Mouse (Mus musculus) MEL (cell line): ENCODE measurements around the gene Ltb4r2. TPM values are rescaled to one million over a fixed set of nuclear protein-coding genes. Genes with fewer than 3 reads are reported as not detected.

ENCODE experiments used
- DNase-seq: peaks from one replicate; pipeline ENCODE4 v3.0.0; 2011; ENCODE audit warnings: low read depth, low spot score
- H3K27ac ChIP-seq: 2 replicates; pipeline ENCODE4 v1.5.1; 2012; ENCODE audit warnings: low read depth, mild to moderate bottlenecking, control low read depth, low read length, moderate library complexity; ENCODE audit not compliant: control insufficient read depth
- H3K27me3 ChIP-seq, 2 experiments: fragments of 150-350 bp in 1 of 2; sonication (generic) in 1 of 2; 2 replicates each; pipeline ENCODE4 v1.6.1; 2012; ENCODE audit warnings: low read length in 2 of 2, mild to moderate bottlenecking in 2 of 2, improper control_type of control experiment in 1 of 2, moderate library complexity in 1 of 2; ENCODE audit not compliant: insufficient read depth in 2 of 2, control insufficient read depth in 1 of 2
- H3K36me3 ChIP-seq, 2 experiments: 2 replicates each; pipeline ENCODE4 v1.6.1; 2012 to 2014; ENCODE audit warnings: low read length in 2 of 2, improper control_type of control experiment in 1 of 2, inconsistent platforms in 1 of 2, mild to moderate bottlenecking in 1 of 2; ENCODE audit not compliant: insufficient read depth in 2 of 2, control insufficient read depth in 1 of 2
- H3K4me1 ChIP-seq, 2 experiments: fragments of 150-350 bp in 1 of 2; sonication (generic) in 1 of 2; 2 replicates each; pipeline ENCODE4 v1.6.1; 2012; ENCODE audit warnings: low read length in 2 of 2, improper control_type of control experiment in 1 of 2, mild to moderate bottlenecking in 1 of 2; ENCODE audit not compliant: insufficient read depth in 2 of 2, control insufficient read depth in 1 of 2
- H3K4me3 ChIP-seq, 2 experiments: fragments of 150-350 bp in 1 of 2; sonication (generic) in 1 of 2; 2 replicates each; pipeline ENCODE4 v1.5.1; 2012; ENCODE audit warnings: low read depth in 2 of 2, low read length in 2 of 2, mild to moderate bottlenecking in 2 of 2, moderate library complexity in 2 of 2, control low read depth in 1 of 2, improper control_type of control experiment in 1 of 2; ENCODE audit not compliant: control insufficient read depth in 1 of 2, insufficient read depth in 1 of 2
- H3K79me2 ChIP-seq: 2 replicates; pipeline ENCODE4 v1.6.1; 2012; ENCODE audit warnings: mild to moderate bottlenecking, low read length, moderate library complexity; ENCODE audit not compliant: control insufficient read depth, poor library complexity, insufficient read depth
- H3K9ac ChIP-seq: 2 replicates; pipeline ENCODE4 v1.6.1; 2012; ENCODE audit warnings: low read depth, mild to moderate bottlenecking, control low read depth, low read length, moderate library complexity; ENCODE audit not compliant: control insufficient read depth, poor library complexity, severe bottlenecking
- H3K9me3 ChIP-seq: fragments of 150-350 bp; sonication (generic); replicated peaks from 2 replicates; pipeline ENCODE4 v1.6.1; 2012; ENCODE audit warnings: mild to moderate bottlenecking, low read length, improper control_type of control experiment, moderate library complexity; ENCODE audit not compliant: insufficient read depth
- CHD2 ChIP-seq: IDR thresholded peaks from 2 replicates; pipeline ENCODE4 v1.6.1; 2011; ENCODE audit warnings: low read length, improper control_type of control experiment
- EP300 ChIP-seq, 2 experiments: IDR thresholded peaks; 2 replicates each; pipeline ENCODE4 v1.6.1; 2011; ENCODE audit warnings: improper control_type of control experiment in 2 of 2, low read length in 2 of 2, low read depth in 1 of 2, mild to moderate bottlenecking in 1 of 2
- ETS1 ChIP-seq: IDR thresholded peaks from 2 replicates; pipeline ENCODE4 v1.6.1; 2012; ENCODE audit warnings: low read depth, mild to moderate bottlenecking, inconsistent platforms, low read length, improper control_type of control experiment, moderate library complexity
- GABPA ChIP-seq: IDR thresholded peaks from 2 replicates; pipeline ENCODE4 v1.6.1; 2012; ENCODE audit warnings: low read depth, mild to moderate bottlenecking, inconsistent platforms, low read length, improper control_type of control experiment, moderate library complexity
- GATA1 ChIP-seq: IDR thresholded peaks from 2 replicates; pipeline ENCODE4 v1.6.1; 2011; ENCODE audit warnings: low read depth, low read length, improper control_type of control experiment
- HCFC1 ChIP-seq: IDR thresholded peaks from 2 replicates; pipeline ENCODE4 v1.6.1; 2012; ENCODE audit warnings: low read depth, mild to moderate bottlenecking, inconsistent platforms, low read length, improper control_type of control experiment, moderate library complexity
- JUND ChIP-seq: IDR thresholded peaks from 2 replicates; pipeline ENCODE4 v1.6.1; 2011; ENCODE audit warnings: low read depth, mild to moderate bottlenecking, improper control_type of control experiment, low read length
- KAT2A ChIP-seq: conservative IDR thresholded peaks from 2 replicates; pipeline ENCODE4 v1.6.1; 2012; ENCODE audit warnings: low read depth, low read length, improper control_type of control experiment, inconsistent platforms
- MAFK ChIP-seq: IDR thresholded peaks from 2 replicates; pipeline ENCODE4 v1.6.1; 2011; ENCODE audit warnings: low read depth, mild to moderate bottlenecking, low read length, improper control_type of control experiment, borderline replicate concordance
- MAX ChIP-seq: IDR thresholded peaks from 2 replicates; pipeline ENCODE4 v1.6.1; 2011; ENCODE audit warnings: low read length, improper control_type of control experiment
- MAZ ChIP-seq: IDR thresholded peaks from 2 replicates; pipeline ENCODE4 v1.6.1; 2012; ENCODE audit warnings: low read depth, mild to moderate bottlenecking, inconsistent platforms, low read length, improper control_type of control experiment
- MEF2A ChIP-seq: IDR thresholded peaks from 2 replicates; pipeline ENCODE4 v1.6.1; 2014; ENCODE audit warnings: low read depth, mild to moderate bottlenecking, inconsistent platforms, low read length, improper control_type of control experiment; ENCODE audit not compliant: poor library complexity, insufficient replicate concordance, severe bottlenecking; ENCODE audit errors: extremely low read depth
- MXI1 ChIP-seq: IDR thresholded peaks from 2 replicates; pipeline ENCODE4 v1.6.1; 2011; ENCODE audit warnings: mild to moderate bottlenecking, low read depth, low read length, improper control_type of control experiment
- NELFE ChIP-seq: IDR thresholded peaks from 2 replicates; pipeline ENCODE4 v1.6.1; 2011; ENCODE audit warnings: low read depth, low read length, improper control_type of control experiment
- POLR2AphosphoS2 ChIP-seq: IDR thresholded peaks from 2 replicates; pipeline ENCODE4 v1.6.1; 2011; ENCODE audit warnings: low read length, improper control_type of control experiment
- POLR2AphosphoS5 ChIP-seq: IDR thresholded peaks from 2 replicates; pipeline ENCODE4 v1.6.1; 2012; ENCODE audit warnings: low read depth, borderline replicate concordance, mild to moderate bottlenecking, inconsistent platforms, low read length, moderate library complexity, mixed read lengths
- RAD21 ChIP-seq: IDR thresholded peaks from 2 replicates; pipeline ENCODE4 v1.6.1; 2011; ENCODE audit warnings: mild to moderate bottlenecking, low read depth, low read length, improper control_type of control experiment
- RCOR1 ChIP-seq: IDR thresholded peaks from 2 replicates; pipeline ENCODE4 v1.6.1; 2012; ENCODE audit warnings: low read depth, mild to moderate bottlenecking, inconsistent platforms, low read length, improper control_type of control experiment
- SIN3A ChIP-seq: IDR thresholded peaks from 2 replicates; pipeline ENCODE4 v1.6.1; 2012; ENCODE audit warnings: low read length, improper control_type of control experiment, inconsistent platforms
- SMC3 ChIP-seq: IDR thresholded peaks from 2 replicates; pipeline ENCODE4 v1.6.1; 2011; ENCODE audit warnings: low read depth, low read length, improper control_type of control experiment
- TAL1 ChIP-seq: IDR thresholded peaks from 2 replicates; pipeline ENCODE4 v1.6.1; 2012; ENCODE audit warnings: mild to moderate bottlenecking, inconsistent platforms, low read length, moderate library complexity, mixed read lengths
- TBP ChIP-seq: IDR thresholded peaks from 2 replicates; pipeline ENCODE4 v1.8.0; 2011; ENCODE audit warnings: low read depth, low read length, improper control_type of control experiment
- TCF12 ChIP-seq: IDR thresholded peaks from 2 replicates; pipeline ENCODE4 v1.6.1; 2014; ENCODE audit warnings: low read depth, mild to moderate bottlenecking, inconsistent platforms, low read length, improper control_type of control experiment, moderate library complexity
- USF1 ChIP-seq: IDR thresholded peaks from 2 replicates; pipeline ENCODE4 v1.6.1; 2014; ENCODE audit warnings: low read depth, mild to moderate bottlenecking, inconsistent platforms, low read length, improper control_type of control experiment, moderate library complexity
- USF2 ChIP-seq, 2 experiments: IDR thresholded peaks; 2 replicates each; pipeline ENCODE4 v1.6.1; 2011 to 2012; ENCODE audit warnings: improper control_type of control experiment in 2 of 2, low read length in 2 of 2, borderline replicate concordance in 1 of 2, inconsistent platforms in 1 of 2, low read depth in 1 of 2, mild to moderate bottlenecking in 1 of 2; ENCODE audit not compliant: insufficient read depth in 1 of 2
- ZC3H11A ChIP-seq: IDR thresholded peaks from 2 replicates; pipeline ENCODE4 v1.6.1; 2012; ENCODE audit warnings: low read depth, mild to moderate bottlenecking, inconsistent platforms, low read length, improper control_type of control experiment
- ZNF384 ChIP-seq: IDR thresholded peaks from 2 replicates; pipeline ENCODE4 v1.6.1; 2012; ENCODE audit warnings: low read depth, mild to moderate bottlenecking, inconsistent platforms, low read length, improper control_type of control experiment
- polyA plus RNA-seq, 2 experiments: library from polyadenylated mRNA; stranded (reverse) in 1 of 2; unstranded in 1 of 2; fragments of >175 nt in 1 of 2; fragments of >200 nt in 1 of 2; gene quantifications; 2 replicates each; pipeline versions ENCODE4 v1.2.1 to v1.2.4; 2012; ENCODE audit warnings: low replicate concordance in 2 of 2, low read depth in 1 of 2; ENCODE audit not compliant: insufficient read length in 2 of 2, insufficient read depth in 1 of 2, missing spikeins in 1 of 2
- total RNA-seq: library from RNA; depleted of rRNA; stranded (reverse); fragments of 300-350 nt; gene quantifications from 2 replicates; pipeline ENCODE4 v1.2.3, GENCODE M21; 2012

Ltb4r2 gene
- total and polyA plus RNA-seq, 3 experiments = 0.19 to 0.52 TPM; not detected in 1

DNA sequence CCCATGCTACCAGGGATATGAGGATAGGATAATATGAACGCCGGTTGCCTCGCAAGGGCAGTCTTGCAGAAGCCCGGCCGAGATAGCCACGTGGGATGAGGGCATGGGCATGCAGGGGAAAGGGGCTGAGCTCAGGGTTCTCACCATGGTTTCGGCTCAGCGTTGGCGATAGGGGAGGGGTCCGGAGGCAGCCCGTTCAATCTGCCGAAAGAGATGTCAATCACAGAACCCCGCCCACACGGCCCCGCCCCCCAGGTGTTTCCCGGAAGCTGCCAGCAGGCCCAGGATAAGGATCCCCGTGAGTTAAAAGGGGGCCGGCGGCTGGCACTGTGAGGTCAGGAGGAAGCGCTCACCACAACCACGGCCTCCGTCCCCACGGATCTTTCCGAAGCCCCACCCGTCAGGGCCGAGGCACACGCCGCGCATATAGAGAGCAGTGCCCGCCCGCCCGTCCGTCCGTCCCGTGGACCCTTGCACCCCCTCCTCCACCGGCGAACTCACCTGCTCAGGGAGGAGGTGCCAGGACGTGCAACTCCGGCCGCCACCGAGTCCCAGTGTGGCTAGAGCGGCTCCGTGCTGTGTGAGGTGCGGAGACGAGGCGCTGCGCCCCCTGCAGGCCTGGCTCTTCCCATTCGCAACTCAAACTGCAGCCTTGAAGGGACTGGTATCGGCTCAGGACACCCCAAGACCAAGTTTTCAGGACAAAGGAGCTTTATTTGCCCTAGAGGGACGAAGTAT lies 39.4 kb upstream of the Ltb4r2 start, which contains the start of gene Rabggta (continued):
- peak; percentile 79 for TF ChIP-seq TBP
- TF ChIP-seq CHD2 = no peak
- TF ChIP-seq USF2 (IDR thresholded peaks at IDR 0.05; ENCODE audit: borderline replicate concordance in 1 of 2, insufficient read depth in 1 of 2, low read depth in 1 of 2, low read length in 2 of 2) = no peak
- TF ChIP-seq HCFC1 = peak; percentile 87
- TF ChIP-seq MXI1 = peak; percentile 93
- no peak; the same call in 1 of the 2 replicates for TF ChIP-seq RAD21
- TF ChIP-seq TCF12 = peak; percentile 73
- no peak for TF ChIP-seq POLR2AphosphoS5
- no peak for TF ChIP-seq ZNF384
- no peak for TF ChIP-seq JUND
- TF ChIP-seq USF1 = peak; percentile 41
- no peak; the same call in 1 of the 2 replicates for TF ChIP-seq POLR2AphosphoS2
- TF ChIP-seq EP300 (IDR thresholded peaks at IDR 0.05; ENCODE audit: low read depth in 1 of 2, low read length in 2 of 2) = peak in 1 of 2 experiments; percentile 38; a peak in 3 of 4 replicates
- TF ChIP-seq SMC3 = peak; percentile 29
- TF ChIP-seq RCOR1 = 0 out of 2 replicates have a peak, but pooled peaks have one; percentile 4
- no peak for TF ChIP-seq MEF2A

DNA sequence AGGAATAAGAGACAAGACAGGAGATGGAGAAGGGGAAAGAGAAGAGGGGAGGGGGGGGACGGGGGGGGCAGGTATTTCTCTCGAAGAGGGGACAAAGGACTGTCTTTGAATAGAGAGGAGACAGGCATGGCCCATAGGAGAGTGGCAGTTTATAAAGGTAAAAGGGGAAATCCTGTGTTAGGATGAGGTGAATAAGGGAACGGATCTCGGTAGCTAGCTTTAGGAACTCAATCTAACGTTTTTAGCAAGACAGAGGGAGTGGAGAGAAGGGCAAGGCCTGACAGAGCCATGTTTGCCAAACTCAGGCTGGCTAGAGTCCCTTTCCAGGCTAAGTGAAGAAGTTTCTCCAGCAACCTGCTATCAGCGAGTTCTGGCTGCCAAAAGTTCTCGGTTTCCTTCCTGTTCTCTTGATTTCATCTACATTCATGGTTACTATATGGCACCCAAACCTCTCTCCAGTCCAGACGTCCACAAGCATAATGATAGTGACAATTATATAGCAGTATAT lies 38.7 kb upstream of the Ltb4r2 start:
- Histone ChIP-seq H3K27me3 (no peaks in the 10 kb centered on the region), H3K4me1 (peaks cover 11 to 12% of the 10 kb centered on the region in 2 experiments), H3K4me3 (peak overlapping the region; percentile 84 to 90), H3K9ac (peak overlapping the region; percentile 83)
- TF ChIP-seq TAL1 (0 out of 2 replicates have a peak, but pooled peaks have one; percentile 4), TBP (no peak; the same call in 1 of the 2 replicates), MXI1 (no peak), CHD2 (no peak), GATA1 (0 out of 2 replicates have a peak, but pooled peaks have one; percentile 50), NELFE (no peak), SMC3 (no peak), USF1 (no peak), RAD21 (no peak), MAZ (no peak; the same call in 1 of the 2 replicates), MEF2A (no peak), ETS1 (peak; percentile 49; the same call in 1 of the 2 replicates), POLR2AphosphoS5 (no peak), SIN3A (no peak), MAX (no peak), MAFK (no peak), GABPA (no peak), ZC3H11A (no peak), JUND (no peak), KAT2A (no peak)
- TF ChIP-seq, all 39 proteins: peak for 3
- DNase-seq = peak; percentile 67
- Histone ChIP-seq H3K79me2 (peaks cover 2% of the 10 kb centered on the region; the same call in 1 of the 2 replicates), H3K9me3 (no peaks in the 10 kb centered on the region), H3K36me3 (peaks cover 0 to 14% of the 10 kb centered on the region in 2 experiments; a peak in 2 of 4 replicates), H3K27ac (peak overlapping the region; percentile 88)
